Mouse (Mus musculus): ENCODE measurements around the gene Gm7694.
A peak's percentile ranks its signal among the peaks of the same experiment; 100 is the strongest.

Gene Gm7694

DNA sequence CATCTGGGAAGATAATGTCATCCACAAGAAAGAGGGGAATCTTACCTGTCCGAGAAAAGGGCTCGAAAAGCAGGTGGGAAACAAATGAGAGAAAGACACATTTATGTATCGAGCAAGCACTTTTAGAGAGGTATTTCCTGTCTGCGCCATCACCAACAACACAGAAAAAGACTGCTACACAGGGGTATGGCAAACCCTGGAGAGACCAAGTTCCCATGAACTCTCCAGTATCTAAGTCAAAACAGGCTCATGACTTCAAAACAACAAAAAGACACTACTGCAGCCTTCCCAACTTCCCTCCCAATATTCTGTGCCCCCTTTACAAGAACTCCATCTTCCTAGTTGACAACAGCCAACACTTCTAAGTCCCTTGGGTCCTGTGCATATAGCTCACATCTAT is at the start of gene Gm7694:
Gene Gm7694, minus strand, starts transcription at position 101 of the 400 bp plus-strand sequence.
- DNase-seq (ENCODE audit: low spot score), result no peak

DNA sequence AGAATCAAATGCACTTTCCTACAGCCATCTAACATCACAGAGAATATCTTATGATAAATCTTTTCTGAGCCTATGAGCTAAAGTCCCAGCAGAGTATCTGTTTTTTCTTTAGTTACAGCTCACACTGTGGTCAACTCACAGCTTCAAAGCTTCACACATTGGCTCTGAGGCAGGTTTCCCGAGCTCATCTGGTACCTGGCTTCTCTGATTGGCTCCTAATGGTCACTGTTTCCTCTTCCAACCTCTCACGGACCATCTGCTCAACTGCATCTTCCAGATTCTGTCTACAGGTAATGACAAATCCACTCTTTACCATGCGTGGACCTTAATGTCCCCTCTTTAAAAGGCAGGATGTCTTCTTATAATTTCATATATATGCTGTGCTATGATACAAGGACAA is 47.2 kb upstream of the Gm7694 start:
- no peak for DNase-seq (ENCODE audit: low spot score)

- no peak for DNase-seq (ENCODE audit: low spot score)
Observed at GRCm38 (mm10) chr1:170351080-170351479, 44.9 kb upstream of the Gm7694 start.

GRCm38 (mm10) chr1:170346266-170346665 is 40.1 kb upstream of the Gm7694 start:
- DNase-seq (ENCODE audit: low spot score), result no peak

DNA sequence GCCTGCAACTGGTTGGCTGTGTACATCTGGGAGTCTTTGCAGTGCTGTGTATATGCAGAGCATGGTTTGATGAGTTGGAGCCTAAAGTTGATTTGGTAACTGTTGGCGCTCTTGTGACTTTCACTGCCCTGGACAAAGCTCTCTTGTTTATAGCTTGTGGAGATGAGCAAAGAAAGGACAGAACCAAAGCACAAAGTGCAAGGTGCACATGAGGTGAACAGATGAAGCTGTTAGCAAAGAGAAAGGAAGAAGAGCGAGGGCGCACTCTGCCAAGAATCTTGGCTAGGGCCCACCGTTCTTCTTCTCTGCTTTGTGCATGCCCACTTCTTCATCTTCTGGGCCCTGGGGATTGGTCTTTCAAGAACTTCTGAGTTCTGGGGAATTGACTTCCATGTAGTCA is 37.8 kb upstream of the Gm7694 start:
- DNase-seq (ENCODE audit: low spot score), result no peak

GRCm38 (mm10) chr1:170343081-170343480 is 36.9 kb upstream of the Gm7694 start:
- DNase-seq (ENCODE audit: low spot score), result no peak

GRCm38 (mm10) chr1:170339943-170340342 is 33.8 kb upstream of the Gm7694 start:
- DNase-seq (ENCODE audit: low spot score), result no peak

DNA sequence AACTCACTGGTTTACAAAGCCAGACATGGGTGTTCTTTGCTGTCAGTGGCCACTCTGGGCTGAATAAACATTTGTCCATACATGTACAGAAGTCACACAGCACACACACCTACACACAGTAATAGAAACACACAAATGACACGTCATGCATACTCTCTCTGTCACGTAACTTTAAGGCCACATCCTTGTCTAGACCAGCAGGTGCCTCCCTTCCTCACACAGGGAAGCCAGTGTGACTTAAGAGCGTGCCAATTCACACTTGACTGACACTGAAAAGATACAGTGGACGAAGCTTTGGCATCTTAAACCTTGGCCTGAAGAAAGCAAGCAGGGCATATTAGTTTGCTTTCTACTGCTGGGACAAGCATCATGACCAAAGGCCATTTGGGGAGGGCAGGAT is 26.6 kb upstream of the Gm7694 start:
- no peak for DNase-seq (ENCODE audit: low spot score)

GRCm38 (mm10) chr1:170331926-170332325 is 25.8 kb upstream of the Gm7694 start:
- no peak for DNase-seq (ENCODE audit: low spot score)

- DNase-seq (ENCODE audit: low spot score), result no peak
Observed at GRCm38 (mm10) chr1:170325277-170325676, 19.1 kb upstream of the Gm7694 start.

DNA sequence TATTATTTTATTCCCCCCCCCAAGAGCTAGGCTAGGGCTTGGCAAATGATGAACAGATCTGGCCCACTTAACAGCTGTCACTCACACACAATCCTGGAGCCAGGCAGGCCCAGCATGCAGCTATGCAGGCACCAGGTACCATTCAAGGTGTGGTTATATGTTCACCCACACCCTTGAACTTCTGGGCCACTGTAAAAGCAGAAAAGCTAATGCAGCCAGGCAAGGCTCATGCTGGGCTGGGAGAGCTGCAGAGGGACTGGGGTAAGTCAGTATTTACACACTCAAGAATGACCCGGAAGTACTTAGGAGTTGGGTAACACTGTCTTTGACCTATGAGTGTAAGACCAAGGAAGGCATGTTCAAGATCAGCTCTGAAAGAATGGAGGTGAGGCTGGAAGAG is 18.2 kb upstream of the Gm7694 start:
- DNase-seq (ENCODE audit: low spot score), result no peak

DNA sequence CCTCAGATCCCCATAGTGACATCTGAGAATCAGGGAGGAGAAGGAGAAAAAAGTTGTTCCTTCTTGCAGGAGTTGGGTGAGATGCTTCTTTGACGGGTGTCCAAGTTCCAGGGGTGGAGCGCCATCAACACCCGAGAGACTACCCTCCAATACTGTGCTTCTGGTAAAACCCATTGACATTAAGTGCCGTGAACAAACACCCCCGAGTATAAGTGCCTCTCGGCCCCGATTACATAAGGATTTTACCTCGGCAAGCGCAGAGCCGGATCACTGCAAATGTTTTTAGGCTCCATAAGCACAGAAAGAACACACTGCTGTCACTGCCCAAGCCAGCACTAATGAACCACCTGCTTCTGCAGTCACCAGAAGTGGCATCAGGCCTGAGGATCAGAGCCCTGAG is 16.9 kb upstream of the Gm7694 start:
- no peak for DNase-seq (ENCODE audit: low spot score)

DNA sequence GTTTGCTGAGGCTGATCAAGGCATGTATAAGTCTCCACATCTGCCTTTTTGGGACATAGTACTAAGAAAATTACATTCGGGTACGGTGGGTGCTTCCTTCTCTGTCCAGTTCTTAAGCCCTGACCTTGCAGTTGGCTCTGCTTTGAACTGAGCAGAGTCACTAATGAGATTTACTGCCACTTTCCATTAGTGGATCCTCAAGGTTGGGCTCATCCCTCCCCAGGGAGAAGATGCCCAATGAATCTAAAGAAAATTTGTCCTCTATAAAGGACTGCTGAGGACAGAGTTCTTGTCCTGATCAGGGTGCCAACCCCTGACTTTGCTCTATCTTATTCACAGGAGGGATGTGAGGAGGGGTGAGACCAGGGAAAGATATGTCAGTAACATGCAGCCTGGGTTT is 15.9 kb upstream of the Gm7694 start:
- DNase-seq (ENCODE audit: low spot score), result no peak

DNA sequence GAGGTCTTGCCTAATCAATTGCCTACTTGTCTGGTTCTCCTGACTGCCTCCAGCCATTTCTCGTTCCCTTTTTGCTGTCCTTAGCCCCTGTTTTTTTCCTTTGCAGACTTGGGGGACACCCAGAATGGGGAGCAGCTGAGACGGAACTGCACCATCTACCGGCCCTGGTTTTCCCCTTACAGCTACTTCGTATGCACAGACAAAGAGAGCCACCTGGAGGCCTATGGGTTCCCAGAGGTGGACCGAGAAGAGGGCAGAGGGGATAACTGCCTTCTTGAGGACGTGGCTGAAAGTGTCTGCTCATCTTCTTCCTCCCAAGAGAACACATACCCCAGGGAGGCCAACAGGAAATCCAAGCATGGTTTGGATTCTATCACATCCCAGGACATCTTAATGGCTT is 5.3 kb upstream of the Gm7694 start:
- DNase-seq (ENCODE audit: low spot score), result no peak

DNA sequence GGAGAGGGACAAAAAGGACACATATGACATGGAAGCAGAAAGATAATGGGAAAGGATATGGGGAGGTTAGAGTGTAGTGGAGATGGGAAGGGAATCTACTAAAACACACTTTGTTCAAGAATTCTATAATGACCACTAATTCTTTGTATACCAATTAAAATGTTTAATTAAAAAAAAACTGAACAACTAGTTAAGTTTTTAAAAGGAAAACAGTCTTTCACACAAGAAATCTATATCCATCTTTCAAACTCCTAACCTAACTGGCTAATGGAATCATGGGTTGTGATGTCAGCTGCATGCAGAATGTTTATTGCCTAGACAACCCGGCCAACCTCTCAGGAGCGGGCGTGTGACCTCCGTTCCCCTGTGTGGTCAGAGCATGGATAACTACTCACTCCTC is 2.4 kb upstream of the Gm7694 start, which contains the start of gene Spata46:
Gene Spata46, plus strand, starts transcription at position 301 of the 400 bp plus-strand sequence.
- no peak for DNase-seq (ENCODE audit: low spot score)

GRCm38 (mm10) chr1:170305002-170305401 is 1.1 kb downstream of the Gm7694 start:
- no peak for DNase-seq (ENCODE audit: low spot score)

GRCm38 (mm10) chr1:170303103-170303502 is 3.0 kb downstream of the Gm7694 start:
- DNase-seq (ENCODE audit: low spot score), result no peak

DNA sequence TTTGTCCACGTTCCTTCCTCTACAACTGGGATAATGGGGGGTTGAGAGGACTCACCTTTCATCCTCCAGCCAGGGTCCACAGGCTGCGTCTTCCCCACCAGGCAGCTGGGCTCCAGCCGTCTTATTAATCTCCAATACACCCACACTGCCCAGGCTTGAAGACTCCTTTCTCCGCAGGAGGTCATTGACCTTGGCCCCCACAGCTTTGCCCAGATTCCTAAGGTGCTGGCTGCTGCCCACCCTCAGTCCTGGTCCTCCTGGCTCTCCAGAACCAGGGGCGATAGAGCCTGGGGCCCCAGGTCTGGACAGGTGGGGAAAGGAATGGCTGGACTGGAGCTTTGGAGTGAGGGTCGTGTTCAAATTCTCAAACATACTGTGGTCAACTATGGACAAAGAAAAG is 3.7 kb downstream of the Gm7694 start:
- no peak for DNase-seq (ENCODE audit: low spot score)

GRCm38 (mm10) chr1:170301686-170302085 is 4.4 kb downstream of the Gm7694 start:
- DNase-seq (ENCODE audit: low spot score), result no peak

DNA sequence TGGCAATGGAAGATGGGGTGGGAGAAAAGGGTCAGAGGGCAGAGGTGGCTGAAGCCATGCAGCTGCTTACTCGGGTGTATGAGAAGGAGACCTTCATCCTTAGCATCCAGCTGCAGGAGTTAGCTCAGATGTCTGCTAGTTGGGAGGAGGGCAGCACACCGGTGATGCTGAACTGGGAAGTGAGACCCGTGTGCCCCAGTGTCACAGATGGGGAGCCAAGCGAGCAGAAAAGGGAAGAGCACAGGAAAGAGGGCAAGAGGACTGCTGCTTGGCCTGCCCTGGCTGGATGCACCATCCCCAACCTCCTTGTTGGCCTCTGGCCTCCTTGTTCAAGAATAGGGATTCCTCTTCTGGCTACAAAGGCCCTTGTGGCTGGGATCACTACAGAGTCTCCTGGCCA is 6.6 kb downstream of the Gm7694 start:
- no peak for DNase-seq (ENCODE audit: low spot score)

DNA sequence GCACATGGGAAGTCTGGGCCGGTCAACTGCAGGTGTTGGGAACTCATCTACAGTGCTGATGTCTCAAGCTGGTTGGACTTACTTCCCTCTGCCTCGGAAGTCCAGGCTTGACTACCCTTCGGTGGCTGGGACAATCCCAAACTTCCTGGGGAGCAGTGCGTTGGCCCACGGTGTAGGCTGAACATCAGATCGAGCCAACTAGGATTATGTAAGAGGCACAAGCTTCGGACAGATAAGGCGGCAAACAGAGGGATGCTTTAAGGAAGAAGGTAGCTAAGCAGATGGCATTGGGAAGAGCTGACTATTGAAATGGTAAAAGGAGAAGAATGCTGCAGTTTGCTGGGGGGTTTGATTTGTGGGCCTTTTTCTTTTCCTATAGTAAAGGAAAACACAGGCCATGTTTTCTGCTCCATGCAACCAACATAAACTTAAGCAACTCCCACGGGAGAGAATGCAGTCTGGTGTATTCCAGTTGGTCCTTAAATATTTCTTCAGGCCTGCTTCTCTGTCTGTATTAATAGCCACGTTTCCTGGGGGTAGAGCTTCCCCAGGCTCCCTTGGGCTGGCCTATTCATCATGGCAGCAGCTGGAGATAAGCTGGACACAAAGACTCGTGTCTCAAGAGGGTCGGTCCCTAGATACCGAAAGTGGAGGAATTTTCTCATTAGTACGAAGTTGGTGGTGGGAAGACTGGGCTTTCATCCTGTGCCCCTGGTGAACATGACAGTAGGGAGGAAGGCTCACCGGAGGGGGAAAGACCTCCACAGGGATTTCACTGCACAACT is 11.2 kb downstream of the Gm7694 start:
- no peak for DNase-seq (ENCODE audit: low spot score)

GRCm38 (mm10) chr1:170293257-170293656 is 12.9 kb downstream of the Gm7694 start:
- no peak for DNase-seq (ENCODE audit: low spot score)

- DNase-seq (ENCODE audit: low spot score), result peak; percentile 64
Observed at GRCm38 (mm10) chr1:170292239-170292951, 13.7 kb downstream of the Gm7694 start.

Data from layer of hippocampus, adult 9-10 months (tissue).